Mouse (Mus musculus): ENCODE data around the gene Riiad1. TPM values are rescaled to one million over a fixed set of nuclear protein-coding genes. Genes with fewer than 3 reads are reported as not detected.

Riiad1 gene
- polyA plus RNA-seq, 1 experiment from 2014 or later = 28.7 TPM

DNA sequence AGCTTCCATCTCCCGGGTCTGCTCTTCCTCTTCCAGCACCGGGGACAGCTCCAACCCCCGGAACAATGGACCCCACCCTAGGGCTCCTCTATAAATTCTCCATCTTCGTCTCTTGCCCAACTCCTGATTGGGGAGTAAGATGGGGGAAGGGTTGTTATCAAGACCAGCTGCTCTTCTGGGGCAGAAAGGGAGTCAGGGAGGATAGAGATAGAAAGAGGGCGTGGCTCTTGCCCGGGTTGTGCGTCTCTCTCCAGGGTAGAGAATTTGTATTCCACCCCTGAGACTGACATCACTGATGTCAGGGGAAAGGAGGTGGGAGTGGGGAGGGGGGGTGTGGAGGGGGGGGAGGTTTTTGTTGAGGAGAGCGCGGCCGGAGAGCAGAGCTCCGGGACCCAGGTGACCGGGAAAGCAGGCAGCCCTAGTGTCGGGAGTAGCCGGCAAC, 2.1 kb downstream of the Riiad1 start, which contains the start of gene Celf3:
Gene Celf3, plus strand, starts transcription at position 315 of the 442 bp plus-strand sequence.
- no peaks in the 10 kb centered on the region for H3K36me3 ChIP-seq (ENCODE audit: insufficient read depth, low read length)
- ATAC-seq = no peak
- H3K4me1 ChIP-seq (ENCODE audit: insufficient read depth, low read depth, low read length) = no peaks in the 10 kb centered on the region
- TF ChIP-seq CTCF (IDR thresholded peaks at IDR 0.05) (no peak), EP300 (IDR thresholded peaks at IDR 0.05) (no peak)
- H3K9ac ChIP-seq (replicated peaks; ENCODE audit: low read depth) = no peak within 1 kb of the TSS
- no peaks in the 10 kb centered on the region for H3K9me3 ChIP-seq (ENCODE audit: low read length)
- 0 out of 2 replicates have a peak, but pooled peaks cover 5% of the 10 kb centered on the region for H3K27me3 ChIP-seq (replicated peaks; ENCODE audit: insufficient read depth, low read length)
- H3K4me3 ChIP-seq (ENCODE audit: low read depth, low read length) = no peak within 1 kb of the TSS
- under 1% methylated on average over 14 of the region's 14 CpGs for WGBS
- DNase-seq (ENCODE audit: low spot score) = peak; percentile 17
- H3K4me2 ChIP-seq (replicated peaks; ENCODE audit: low read depth, low read length) = no peak within 1 kb of the TSS
- no peak within 1 kb of the TSS for H3K27ac ChIP-seq (ENCODE audit: low read length)

DNA sequence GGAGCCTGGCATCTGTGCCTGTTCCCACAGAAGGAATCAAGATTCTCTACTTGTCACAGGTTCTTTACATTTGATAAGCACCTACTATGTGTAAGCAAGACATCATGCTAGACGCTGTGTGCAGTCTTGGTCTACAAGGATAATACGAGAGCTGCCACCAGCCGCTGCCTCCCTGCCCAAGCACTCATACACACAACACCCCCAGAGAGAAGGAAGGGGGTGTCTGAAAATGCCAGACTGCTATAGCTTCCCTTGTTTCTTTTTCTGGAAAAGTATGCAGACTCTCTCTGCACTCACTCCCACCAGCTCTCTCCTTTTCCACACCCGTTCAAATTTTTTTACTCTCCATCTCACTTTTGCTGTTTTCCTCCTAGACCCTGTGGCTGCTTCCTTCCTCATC, 2.7 kb downstream of the Riiad1 start:
- Histone ChIP-seq H3K27ac (ENCODE audit: low read length) (no peak overlapping the region), H3K27me3 (replicated peaks; ENCODE audit: insufficient read depth, low read length) (0 out of 2 replicates have a peak, but pooled peaks cover 5% of the 10 kb centered on the region), H3K4me2 (replicated peaks; ENCODE audit: low read depth, low read length) (no peak overlapping the region), H3K9ac (replicated peaks; ENCODE audit: low read depth) (no peak overlapping the region), H3K4me3 (ENCODE audit: low read depth, low read length) (no peak overlapping the region), H3K4me1 (ENCODE audit: insufficient read depth, low read depth, low read length) (no peaks in the 10 kb centered on the region), H3K9me3 (ENCODE audit: low read length) (no peaks in the 10 kb centered on the region), H3K36me3 (ENCODE audit: insufficient read depth, low read length) (no peaks in the 10 kb centered on the region)
- DNase-seq (ENCODE audit: low spot score) = no peak
- WGBS = 44% methylated on average over 4 of the region's 4 CpGs
- ATAC-seq = no peak
- TF ChIP-seq EP300 (IDR thresholded peaks at IDR 0.05) = no peak
- TF ChIP-seq CTCF (IDR thresholded peaks at IDR 0.05) = no peak

GRCm38 (mm10) chr3:94476301-94477035, 3.7 kb downstream of the Riiad1 start:
- Histone ChIP-seq H3K27ac (ENCODE audit: low read length) (no peak overlapping the region), H3K4me3 (ENCODE audit: low read depth, low read length) (no peak overlapping the region), H3K36me3 (ENCODE audit: insufficient read depth, low read length) (no peaks in the 10 kb centered on the region), H3K4me2 (replicated peaks; ENCODE audit: low read depth, low read length) (no peak overlapping the region), H3K27me3 (replicated peaks; ENCODE audit: insufficient read depth, low read length) (0 out of 2 replicates have a peak, but pooled peaks cover 5% of the 10 kb centered on the region), H3K9me3 (ENCODE audit: low read length) (no peaks in the 10 kb centered on the region), H3K4me1 (ENCODE audit: insufficient read depth, low read depth, low read length) (no peaks in the 10 kb centered on the region), H3K9ac (replicated peaks; ENCODE audit: low read depth) (no peak overlapping the region)
- TF ChIP-seq CTCF (IDR thresholded peaks at IDR 0.05) = no peak
- TF ChIP-seq EP300 (IDR thresholded peaks at IDR 0.05) = no peak
- ATAC-seq = no peak
- 60% methylated on average over 8 of the region's 8 CpGs for WGBS
- no peak for DNase-seq (ENCODE audit: low spot score)

DNA sequence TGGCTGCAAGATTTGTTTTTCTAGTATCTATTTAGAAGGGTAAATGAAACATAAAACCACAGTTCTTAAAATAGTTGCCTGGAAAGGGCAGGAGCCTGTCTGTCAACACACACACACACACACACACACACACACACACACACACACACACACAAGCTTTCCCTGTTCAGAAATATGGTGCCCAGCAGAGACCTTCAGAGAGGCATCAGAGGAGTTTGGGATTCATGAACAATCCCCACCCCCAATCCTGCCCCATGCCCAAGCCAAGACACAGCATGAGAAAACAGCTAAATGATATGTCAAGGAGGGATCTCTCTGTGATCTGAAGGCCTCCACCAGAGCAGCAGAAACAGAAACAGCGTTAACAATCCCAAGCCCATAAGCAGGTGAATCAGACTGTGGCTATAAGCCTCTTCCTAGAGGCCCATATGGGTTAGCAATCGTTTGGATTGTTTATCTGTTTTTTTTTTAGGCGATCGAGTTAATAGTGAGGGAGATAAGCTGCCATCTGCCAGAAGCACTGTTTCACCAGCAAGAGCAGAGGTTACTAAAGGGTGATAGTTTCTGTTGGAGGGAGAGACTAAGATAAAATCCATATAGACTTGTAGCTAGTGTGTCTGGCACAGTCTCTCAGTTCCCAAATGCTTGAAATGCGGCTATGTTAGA, 6.4 kb downstream of the Riiad1 start:
- H3K9me3 ChIP-seq (ENCODE audit: low read length) = no peaks in the 10 kb centered on the region
- no peak overlapping the region for H3K9ac ChIP-seq (replicated peaks; ENCODE audit: low read depth)
- no peak for ATAC-seq
- no peak overlapping the region for H3K4me3 ChIP-seq (ENCODE audit: low read depth, low read length)
- 0 out of 2 replicates have a peak, but pooled peaks cover 4% of the 10 kb centered on the region for H3K27me3 ChIP-seq (replicated peaks; ENCODE audit: insufficient read depth, low read length)
- H3K36me3 ChIP-seq (ENCODE audit: insufficient read depth, low read length) = no peaks in the 10 kb centered on the region
- H3K4me2 ChIP-seq (replicated peaks; ENCODE audit: low read depth, low read length) = no peak overlapping the region
- peak; percentile 20 for DNase-seq (ENCODE audit: low spot score)
- no peak for TF ChIP-seq CTCF (IDR thresholded peaks at IDR 0.05)
- 47% methylated on average over 5 of the region's 5 CpGs for WGBS
- H3K4me1 ChIP-seq (ENCODE audit: insufficient read depth, low read depth, low read length) = no peaks in the 10 kb centered on the region
- H3K27ac ChIP-seq (ENCODE audit: low read length) = no peak overlapping the region

- no peaks in the 10 kb centered on the region for H3K9me3 ChIP-seq (ENCODE audit: low read length)
- 50% methylated on average over 10 of the region's 10 CpGs for WGBS
- no peak overlapping the region for H3K4me3 ChIP-seq (ENCODE audit: low read depth, low read length)
- H3K27me3 ChIP-seq (replicated peaks; ENCODE audit: insufficient read depth, low read length) = no peaks in the 10 kb centered on the region
- DNase-seq (ENCODE audit: low spot score) (no peak), ATAC-seq (0 out of 2 replicates have a peak, but pooled peaks have one; percentile 4)
- H3K4me2 ChIP-seq (replicated peaks; ENCODE audit: low read depth, low read length) = 0 out of 2 replicates have a peak overlapping the region, but pooled peaks have one; percentile 22
- no peak overlapping the region for H3K9ac ChIP-seq (replicated peaks; ENCODE audit: low read depth)
- H3K4me1 ChIP-seq (ENCODE audit: insufficient read depth, low read depth, low read length) = no peaks in the 10 kb centered on the region
- TF ChIP-seq CTCF (IDR thresholded peaks at IDR 0.05) (no peak), EP300 (IDR thresholded peaks at IDR 0.05) (no peak)
- no peak overlapping the region for H3K27ac ChIP-seq (ENCODE audit: low read length)
- H3K36me3 ChIP-seq (ENCODE audit: insufficient read depth, low read length) = no peaks in the 10 kb centered on the region
These were observed 7.0 kb downstream of the Riiad1 start for GRCm38 (mm10) chr3:94473115-94473505.

DNA sequence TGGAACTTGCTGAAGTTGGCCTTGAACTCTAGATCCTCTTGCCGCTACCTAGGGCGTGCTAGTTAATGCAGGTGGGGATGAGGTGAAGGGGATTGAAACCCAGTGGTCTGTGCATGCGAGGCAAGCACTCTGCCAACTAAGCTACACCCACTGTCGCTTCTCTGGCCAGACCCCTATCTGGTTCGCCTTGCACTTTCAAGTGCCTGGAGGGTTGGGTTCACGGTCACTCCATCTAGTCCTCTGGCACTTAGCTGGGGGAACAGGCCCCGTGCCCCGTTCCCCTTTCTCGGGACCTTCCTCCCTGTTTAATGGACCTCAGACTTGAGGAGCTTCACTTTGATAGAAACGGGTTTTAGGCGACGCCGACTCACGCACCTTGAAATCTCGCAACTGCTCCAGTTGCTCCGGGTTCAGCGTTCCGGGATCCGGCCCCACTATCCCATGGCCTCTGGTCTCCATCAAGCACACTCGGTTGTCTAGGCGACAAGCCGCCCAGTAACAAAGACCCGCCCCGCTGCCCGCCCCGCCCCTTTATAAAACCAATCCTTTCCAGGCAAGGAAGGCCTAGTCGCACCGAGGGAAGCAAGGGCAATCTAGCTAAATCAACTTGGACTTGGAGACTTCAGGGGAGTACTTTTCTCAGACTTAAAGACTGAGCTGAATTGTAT, 7.6 kb downstream of the Riiad1 start:
- DNase-seq (ENCODE audit: low spot score) (peak; percentile 78), ATAC-seq (peak; percentile 87)
- Histone ChIP-seq H3K9ac (replicated peaks; ENCODE audit: low read depth) (no peak overlapping the region), H3K27ac (ENCODE audit: low read length) (no peak overlapping the region), H3K4me3 (ENCODE audit: low read depth, low read length) (no peak overlapping the region), H3K27me3 (replicated peaks; ENCODE audit: insufficient read depth, low read length) (no peaks in the 10 kb centered on the region), H3K4me2 (replicated peaks; ENCODE audit: low read depth, low read length) (peak overlapping the region; percentile 22; the same call in 1 of the 2 replicates), H3K36me3 (ENCODE audit: insufficient read depth, low read length) (no peaks in the 10 kb centered on the region), H3K9me3 (ENCODE audit: low read length) (no peaks in the 10 kb centered on the region), H3K4me1 (ENCODE audit: insufficient read depth, low read depth, low read length) (no peaks in the 10 kb centered on the region)
- TF ChIP-seq EP300 (IDR thresholded peaks at IDR 0.05) (no peak), CTCF (IDR thresholded peaks at IDR 0.05) (no peak)
- WGBS = 14% methylated on average over 28 of the region's 28 CpGs

Data from lung, postnatal 0 days (tissue).